Mouse (Mus musculus): Measurements from ENCODE around the gene Ddi2.

The Ddi2 gene

DNA sequence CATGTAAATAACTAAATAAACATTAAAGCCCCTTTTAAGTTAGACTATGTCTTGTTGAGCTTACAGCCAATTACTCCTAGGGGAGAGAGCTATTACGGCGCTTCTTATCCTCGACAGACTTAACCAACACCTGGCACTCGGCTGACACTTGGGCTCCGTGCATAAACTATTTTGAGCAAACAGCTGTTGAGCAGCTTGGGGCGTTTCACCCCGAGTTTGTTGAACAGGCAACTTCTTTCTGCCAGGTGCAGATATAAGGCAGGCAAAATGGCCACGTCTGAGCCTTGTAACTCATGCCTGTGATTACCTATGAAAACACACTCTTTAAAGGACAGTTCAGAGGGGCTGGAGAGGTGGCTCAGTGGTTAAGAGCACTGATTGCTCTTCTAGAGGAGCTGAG is 14.8 kb upstream of the Ddi2 start:
- DNase-seq, result no peak

DNA sequence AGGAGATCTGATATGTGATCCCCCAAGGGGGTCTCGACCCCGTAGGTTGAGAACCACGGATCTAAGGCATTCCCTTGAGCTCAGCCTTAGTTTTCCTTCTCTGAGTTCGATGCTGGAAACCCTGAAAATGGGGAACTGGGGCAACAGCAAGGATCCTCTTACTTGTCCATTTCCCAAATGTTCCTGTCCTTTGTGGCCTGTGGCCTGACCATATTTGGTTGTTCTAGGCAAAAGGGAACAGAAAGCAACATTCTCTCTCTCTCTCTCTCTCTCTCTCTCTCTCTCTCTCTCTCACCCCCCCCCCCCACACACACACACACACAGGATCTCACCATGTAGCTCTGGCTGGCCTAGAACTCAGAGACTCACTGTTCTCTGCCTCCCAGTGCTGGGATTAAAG is 13.6 kb upstream of the Ddi2 start:
- DNase-seq, result no peak

- no peak for DNase-seq
Observed at GRCm38 (mm10) chr4:141735206-141735560, 12.0 kb upstream of the Ddi2 start.

DNA sequence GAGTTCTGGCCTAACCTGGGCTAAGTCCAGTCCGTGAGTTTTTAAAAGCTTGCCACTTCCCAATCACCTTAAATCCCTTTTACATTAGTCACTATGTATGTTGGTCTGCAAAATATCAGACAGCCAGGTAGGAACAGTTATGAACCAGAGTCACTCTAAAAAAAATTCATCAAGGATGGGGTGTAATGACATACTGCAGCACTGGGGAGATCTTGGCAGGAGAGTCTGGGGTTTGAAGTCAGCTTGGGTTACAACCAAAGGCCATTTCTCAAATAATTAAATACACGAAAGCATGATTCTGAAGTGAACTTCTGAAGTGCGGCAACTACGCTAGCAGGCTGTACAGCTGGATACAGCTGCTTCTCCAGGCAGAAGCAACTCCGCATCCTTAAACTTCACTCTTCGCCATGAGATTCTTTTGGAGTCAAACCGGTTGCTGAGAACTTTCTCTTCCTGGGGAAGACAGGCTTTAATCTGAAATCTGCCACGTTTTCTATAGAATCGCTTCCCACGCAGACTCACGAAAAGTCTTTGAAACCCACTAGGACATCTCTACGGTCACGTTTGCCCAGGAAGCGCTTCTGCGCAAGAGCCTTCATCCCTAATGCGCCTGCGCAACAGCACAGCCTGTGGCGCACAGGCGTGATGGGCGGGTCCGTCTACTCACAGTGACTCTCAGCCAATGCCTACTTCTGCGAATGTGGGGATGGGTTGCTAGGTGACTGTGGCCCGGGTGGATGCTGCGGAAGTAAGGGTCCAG is 11.4 kb upstream of the Ddi2 start:
- peak; percentile 91 for DNase-seq

DNA sequence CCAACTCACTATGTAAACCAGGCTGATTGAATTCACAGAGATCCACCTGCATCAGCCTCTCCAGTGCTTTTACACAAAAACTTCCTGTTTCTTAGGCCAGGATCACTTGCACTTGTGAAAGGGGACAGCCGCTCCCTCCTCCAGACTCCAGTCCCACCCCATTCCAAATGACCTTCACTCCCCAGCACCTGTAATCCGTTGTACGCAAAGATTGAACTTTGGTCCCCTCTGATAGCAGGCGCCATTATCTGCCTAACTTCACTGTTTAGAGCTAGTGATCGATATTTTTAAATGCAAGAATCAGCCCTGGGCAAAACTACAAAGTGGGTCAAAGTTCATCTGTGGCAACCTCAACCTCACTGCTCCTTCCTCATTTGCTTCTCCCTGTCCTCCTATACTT is 8.5 kb upstream of the Ddi2 start:
- no peak for DNase-seq

- no peak for DNase-seq
Observed at GRCm38 (mm10) chr4:141730401-141730800, 7.2 kb upstream of the Ddi2 start.

- DNase-seq, result no peak
Observed at GRCm38 (mm10) chr4:141729266-141729665, 6.0 kb upstream of the Ddi2 start.

DNA sequence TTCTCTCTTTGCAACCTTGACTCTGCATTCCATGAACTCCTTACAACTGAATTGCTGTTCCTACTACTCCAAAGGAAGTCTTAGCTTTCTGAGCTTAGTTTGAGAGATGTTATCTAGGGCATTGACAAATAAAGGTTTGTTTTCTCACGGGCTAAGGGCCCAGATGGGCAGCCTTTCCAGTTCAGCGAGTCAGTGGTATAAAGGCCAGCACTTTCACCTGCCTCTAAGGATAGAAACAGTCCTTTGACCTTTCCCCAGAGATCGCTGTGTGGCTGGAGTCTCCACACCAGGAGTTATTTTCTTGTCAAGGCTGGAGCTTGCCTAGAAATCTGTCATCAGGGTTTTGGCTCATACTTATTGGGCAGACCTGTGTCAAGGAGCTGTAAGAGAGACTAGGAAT is 2.5 kb upstream of the Ddi2 start:
- no peak for DNase-seq

GRCm38 (mm10) chr4:141725277-141725676 is 2.1 kb upstream of the Ddi2 start:
- no peak for DNase-seq

- peak; percentile 22 for DNase-seq
Observed at GRCm38 (mm10) chr4:141724594-141724993, 1.4 kb upstream of the Ddi2 start.

DNA sequence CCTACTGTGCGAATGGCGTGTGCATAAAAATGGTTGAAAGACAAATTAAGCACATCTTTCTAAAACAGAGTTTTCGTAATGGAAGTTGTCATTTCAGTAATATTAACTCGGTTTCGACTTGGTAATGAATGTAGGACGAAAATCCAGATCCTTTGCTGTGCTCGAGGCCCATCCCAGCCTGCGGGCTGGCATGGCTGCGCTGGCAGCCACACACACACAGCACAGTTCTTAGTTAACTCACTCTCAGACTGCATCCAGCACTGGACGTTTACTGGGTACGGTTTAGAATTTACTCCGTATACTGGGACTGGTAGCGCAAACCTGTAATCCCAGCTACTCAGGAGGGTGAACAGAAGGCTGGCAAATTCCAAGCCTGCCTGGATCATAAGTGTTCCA is 452 bp upstream of the Ddi2 start:
- DNase-seq, result no peak

GRCm38 (mm10) chr4:141721961-141722360 is 1.3 kb downstream of the Ddi2 start:
- DNase-seq, result no peak

DNA sequence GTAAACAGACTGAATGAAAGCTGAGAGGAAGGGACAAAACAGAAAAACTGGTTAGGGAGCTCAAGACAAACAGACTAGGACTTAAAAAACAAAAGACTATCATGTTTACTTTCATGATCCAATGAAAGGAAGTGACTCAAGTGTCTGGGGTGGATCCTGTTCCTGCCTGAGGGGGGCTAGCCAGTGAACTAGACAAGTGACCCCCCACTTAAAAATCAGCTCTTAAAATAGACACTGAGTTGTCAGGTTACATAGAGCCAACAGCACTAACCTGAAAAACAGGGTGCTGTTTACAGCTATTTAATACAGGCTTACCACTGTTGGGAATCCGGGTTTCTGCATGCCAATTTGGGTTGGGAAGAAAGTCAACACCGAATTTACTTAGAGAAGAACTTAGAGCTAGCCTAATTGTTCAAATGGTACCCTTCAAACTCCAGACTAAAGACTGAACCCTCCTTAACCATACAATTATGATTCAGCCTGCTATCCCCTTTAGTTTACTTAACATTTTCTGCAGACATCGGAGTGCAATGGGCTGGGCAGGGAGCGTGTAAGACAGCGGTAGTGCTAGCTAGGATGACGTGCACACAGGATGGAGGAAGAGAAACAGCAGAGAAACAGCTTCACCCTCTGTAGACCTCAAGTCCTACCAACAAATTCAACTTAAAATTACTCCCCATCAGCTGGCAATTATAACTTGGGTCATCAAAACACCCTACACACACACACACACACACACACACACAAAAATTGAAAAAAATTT is 2.3 kb downstream of the Ddi2 start:
- no peak for DNase-seq

GRCm38 (mm10) chr4:141719304-141719703 is 3.9 kb downstream of the Ddi2 start:
- DNase-seq, result no peak

GRCm38 (mm10) chr4:141717633-141718032 is 5.6 kb downstream of the Ddi2 start:
- no peak for DNase-seq

- no peak for DNase-seq
Observed at GRCm38 (mm10) chr4:141715027-141715426, 8.2 kb downstream of the Ddi2 start.

- DNase-seq, result no peak
Observed at GRCm38 (mm10) chr4:141713598-141714142, 9.5 kb downstream of the Ddi2 start.

DNA sequence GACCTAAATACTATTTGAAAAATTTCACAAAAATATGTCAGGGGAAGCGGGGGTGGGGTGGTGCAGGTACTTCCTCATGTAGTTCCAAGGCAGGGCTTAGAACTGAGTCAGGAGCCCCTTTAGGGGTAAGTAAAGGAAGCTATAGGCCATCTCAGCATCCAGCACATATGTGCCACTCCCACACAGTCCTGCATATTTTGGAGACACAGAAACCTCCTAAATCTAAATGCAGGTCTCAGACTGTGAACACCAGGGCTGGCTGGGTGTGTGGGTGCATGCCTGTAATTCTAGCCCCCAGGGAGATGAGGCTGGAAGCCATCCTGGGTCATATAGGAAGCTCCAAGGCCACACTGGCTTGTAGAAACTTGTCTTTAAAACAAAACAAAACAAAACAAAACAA is 12.0 kb downstream of the Ddi2 start:
- no peak for DNase-seq

GRCm38 (mm10) chr4:141708971-141709370 is 14.2 kb downstream of the Ddi2 start:
- DNase-seq, result no peak

DNA sequence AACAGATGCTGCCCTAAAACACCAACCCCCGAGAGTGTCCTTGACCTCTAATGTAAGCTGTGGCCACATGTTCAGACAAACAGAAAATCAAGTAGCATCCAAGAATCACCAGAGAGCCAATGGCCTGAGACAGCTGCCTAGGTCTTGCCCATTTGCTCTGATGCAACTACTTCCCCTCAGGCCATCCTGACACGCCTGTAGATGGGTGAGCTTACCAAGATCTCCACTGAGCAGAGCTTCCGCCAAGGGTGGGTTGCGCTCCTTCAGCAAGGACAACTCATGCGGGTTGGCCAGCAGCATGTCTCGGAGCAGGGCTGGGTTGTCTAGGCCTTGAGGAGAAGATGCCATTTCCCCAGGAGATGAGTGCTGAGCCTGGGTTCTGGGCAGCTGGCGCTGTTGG is 15.2 kb downstream of the Ddi2 start:
- no peak for DNase-seq

DNA sequence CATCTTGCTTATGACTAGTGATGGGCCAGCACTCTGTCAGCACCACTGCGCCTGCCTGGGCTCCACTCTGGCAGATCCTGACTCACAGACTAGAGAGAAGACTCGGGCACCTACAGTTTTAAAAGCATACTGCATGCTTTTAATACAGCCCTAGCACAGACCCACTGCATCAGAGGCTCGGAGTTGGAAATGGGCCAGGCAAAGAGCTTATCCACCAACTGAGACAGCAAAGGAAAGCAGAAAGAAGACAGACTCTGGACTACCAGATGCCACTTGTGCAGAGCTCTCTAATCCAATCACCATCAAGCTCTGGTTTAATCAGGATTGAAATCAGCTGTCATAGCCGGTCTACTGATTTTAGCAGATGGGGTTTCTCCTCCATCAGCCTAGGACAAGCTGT is 17.9 kb downstream of the Ddi2 start:
- DNase-seq, result no peak

GRCm38 (mm10) chr4:141704625-141705024 is 18.6 kb downstream of the Ddi2 start:
- no peak for DNase-seq

DNA sequence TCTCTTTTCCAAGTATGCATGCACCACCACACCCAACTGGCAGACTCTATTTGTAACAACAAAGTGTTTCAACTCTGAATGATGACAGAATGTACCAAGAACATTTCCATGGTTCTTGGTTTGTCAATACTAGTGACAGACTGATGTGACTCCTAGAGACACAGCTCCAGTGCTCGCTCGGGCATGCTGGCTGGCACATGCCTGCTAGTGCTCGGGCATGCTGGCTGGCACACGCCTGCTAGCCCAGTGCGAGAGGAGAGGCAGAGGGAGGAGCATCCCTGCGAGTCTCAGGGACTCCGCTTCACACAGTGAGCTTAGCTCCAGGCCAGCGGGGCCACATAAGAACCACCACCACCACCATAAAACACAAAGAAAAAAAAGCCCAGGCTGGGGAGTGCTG is 28.5 kb downstream of the Ddi2 start:
- no peak for DNase-seq

- no peak for DNase-seq
Observed at GRCm38 (mm10) chr4:141688505-141688904, 34.7 kb downstream of the Ddi2 start.
